Mouse (Mus musculus): Measurements from ENCODE around the gene Notch2. TPM values are rescaled to one million over a fixed set of nuclear protein-coding genes. Genes with fewer than 3 reads are reported as not detected.

Notch2 gene
- polyA plus RNA-seq (2012), result not detected in 2 replicates

DNA sequence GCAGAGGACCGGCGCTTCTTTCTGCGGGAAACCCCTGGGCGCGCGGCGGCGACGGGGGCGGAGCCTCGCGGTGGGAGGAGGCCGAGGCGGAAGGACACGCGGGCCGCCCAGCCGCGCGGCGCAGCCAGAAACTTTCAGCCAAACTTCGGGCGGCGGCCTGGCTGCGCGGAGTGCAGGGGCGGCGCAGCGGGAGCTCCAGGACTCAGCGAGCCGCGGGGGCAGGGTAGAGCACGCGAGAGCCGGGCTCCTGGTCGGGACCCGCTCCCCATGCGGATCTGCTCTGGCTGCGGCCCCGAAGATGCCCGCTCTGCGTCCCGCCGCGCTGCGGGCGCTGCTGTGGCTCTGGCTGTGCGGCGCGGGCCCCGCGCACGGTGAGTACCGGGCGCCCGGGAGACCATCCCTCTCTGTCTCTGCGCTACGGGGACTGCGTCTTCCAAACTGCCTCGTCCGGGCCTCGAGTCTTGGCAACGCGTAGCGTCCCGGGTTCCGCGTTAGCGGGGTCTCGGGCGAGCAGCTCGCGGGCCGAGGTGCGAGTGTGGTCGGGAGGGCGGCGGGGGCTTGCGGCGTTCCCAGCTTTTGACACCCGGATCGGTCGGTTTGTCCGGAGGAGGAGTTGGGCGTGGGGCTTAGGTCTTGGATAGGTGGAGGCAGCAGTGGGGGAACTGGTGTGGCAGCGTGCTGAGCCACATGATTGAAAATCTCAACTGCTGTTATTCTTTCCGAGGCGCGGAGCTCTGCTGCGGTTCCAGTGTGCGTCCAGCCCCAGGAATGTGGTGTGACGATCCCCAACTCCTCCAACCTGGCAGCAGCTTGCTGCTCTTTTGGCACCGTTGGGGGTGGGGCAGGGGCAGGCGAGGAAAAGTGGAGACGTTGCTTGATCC lies at the start of gene Notch2:
Gene Notch2 (plus strand): TSS at position 127 of the 881 bp plus-strand sequence.
- no peak for TF ChIP-seq GATA1 (IDR thresholded peaks at IDR 0.05; ENCODE audit: low read length)

- no peak for TF ChIP-seq GATA1 (IDR thresholded peaks at IDR 0.05; ENCODE audit: low read length)
Observed at GRCm38 (mm10) chr3:97964878-97965353, 48.4 kb upstream of the Notch2 start.

DNA sequence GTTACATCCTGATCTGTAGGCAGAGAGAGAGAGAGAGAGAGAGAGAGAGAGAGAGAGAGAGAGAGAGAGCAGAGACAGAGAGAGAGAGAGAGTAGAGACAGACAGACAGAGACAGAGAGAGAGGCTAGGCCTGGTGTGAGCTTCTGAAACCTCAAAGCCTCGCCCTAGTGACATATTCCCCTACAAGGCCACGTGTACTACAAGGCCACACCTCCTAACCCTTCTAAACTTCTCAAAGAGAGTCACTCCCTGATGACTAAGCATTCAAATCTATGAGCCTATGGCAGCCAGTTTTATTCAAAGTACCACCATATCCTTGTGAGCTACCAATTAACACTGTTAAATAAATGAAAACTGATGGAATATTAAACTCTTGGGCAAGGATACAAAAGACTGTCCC lies 45.7 kb upstream of the Notch2 start:
- no peak for TF ChIP-seq GATA1 (IDR thresholded peaks at IDR 0.05; ENCODE audit: low read length)

- TF ChIP-seq GATA1 (IDR thresholded peaks at IDR 0.05; ENCODE audit: low read length), result no peak
Observed at GRCm38 (mm10) chr3:97968191-97968590, 45.1 kb upstream of the Notch2 start.

DNA sequence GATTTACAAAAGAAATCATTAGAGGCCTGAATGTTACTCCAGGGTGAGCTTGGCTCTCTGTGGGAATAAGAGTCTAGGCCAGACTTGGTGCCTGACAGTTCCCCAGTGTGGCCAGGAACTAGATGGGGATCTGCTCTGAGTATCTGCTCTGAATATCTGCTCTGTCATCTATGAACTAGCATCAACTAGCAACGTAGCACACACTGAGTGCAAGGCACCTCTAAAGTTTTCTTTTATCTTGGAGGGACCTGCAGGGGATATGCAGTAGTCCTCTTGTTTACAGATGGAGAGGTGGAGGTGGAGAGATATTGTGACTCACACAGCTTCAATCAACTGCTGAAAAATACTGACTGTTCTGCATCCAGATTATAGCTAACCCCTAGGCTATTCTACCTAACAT lies 44.3 kb upstream of the Notch2 start:
- TF ChIP-seq GATA1 (IDR thresholded peaks at IDR 0.05; ENCODE audit: low read length), result no peak

- no peak for TF ChIP-seq GATA1 (IDR thresholded peaks at IDR 0.05; ENCODE audit: low read length)
Observed at GRCm38 (mm10) chr3:97971117-97971516, 42.2 kb upstream of the Notch2 start.

GRCm38 (mm10) chr3:97972200-97972599 lies 41.1 kb upstream of the Notch2 start:
- no peak for TF ChIP-seq GATA1 (IDR thresholded peaks at IDR 0.05; ENCODE audit: low read length)

DNA sequence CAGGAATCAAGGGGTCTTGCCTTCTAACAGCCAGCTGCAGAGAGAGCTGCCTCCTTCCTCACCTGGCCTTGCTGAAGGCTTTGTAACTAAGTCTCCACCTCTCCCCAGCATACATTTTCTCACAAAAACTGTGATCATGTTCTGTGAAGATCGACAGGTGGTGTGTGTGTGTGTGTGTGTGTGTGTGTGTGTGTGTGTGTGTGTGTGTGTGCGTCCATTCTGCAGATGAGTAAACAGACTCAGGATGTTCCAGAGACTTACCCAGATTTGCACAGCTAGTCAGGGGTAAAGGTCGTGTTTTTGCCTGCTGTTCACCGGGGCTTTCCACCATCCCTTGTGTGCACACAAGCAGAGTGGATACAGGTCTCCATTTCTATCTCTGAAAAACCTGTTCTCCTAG lies 40.6 kb upstream of the Notch2 start:
- no peak for TF ChIP-seq GATA1 (IDR thresholded peaks at IDR 0.05; ENCODE audit: low read length)

- no peak for TF ChIP-seq GATA1 (IDR thresholded peaks at IDR 0.05; ENCODE audit: low read length)
Observed at GRCm38 (mm10) chr3:97973306-97973705, 40.0 kb upstream of the Notch2 start.

GRCm38 (mm10) chr3:97974197-97974770 lies 39.0 kb upstream of the Notch2 start:
- TF ChIP-seq GATA1 (IDR thresholded peaks at IDR 0.05; ENCODE audit: low read length), result no peak

- no peak for TF ChIP-seq GATA1 (IDR thresholded peaks at IDR 0.05; ENCODE audit: low read length)
Observed at GRCm38 (mm10) chr3:97976706-97977105, 36.6 kb upstream of the Notch2 start.

DNA sequence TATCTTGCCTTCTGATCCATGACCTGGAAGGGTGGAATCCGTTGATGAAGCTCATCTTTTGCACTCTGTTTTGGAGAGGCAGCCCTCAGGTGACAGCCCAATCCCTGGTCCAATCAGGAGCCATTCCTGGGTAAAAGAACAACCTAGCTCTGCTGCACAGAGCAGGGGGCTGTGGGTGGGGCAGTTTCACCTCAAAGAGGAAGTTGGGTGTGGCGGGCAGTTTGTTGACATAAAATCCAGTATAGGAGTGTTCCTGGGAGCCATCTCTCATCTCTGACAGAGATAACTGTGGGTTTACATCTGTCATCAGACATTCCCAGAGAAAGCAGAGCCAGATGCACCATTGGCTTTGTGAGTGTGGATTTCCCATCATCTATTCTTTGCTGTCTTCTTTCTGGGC lies 34.6 kb upstream of the Notch2 start:
- TF ChIP-seq GATA1 (IDR thresholded peaks at IDR 0.05; ENCODE audit: low read length), result no peak

DNA sequence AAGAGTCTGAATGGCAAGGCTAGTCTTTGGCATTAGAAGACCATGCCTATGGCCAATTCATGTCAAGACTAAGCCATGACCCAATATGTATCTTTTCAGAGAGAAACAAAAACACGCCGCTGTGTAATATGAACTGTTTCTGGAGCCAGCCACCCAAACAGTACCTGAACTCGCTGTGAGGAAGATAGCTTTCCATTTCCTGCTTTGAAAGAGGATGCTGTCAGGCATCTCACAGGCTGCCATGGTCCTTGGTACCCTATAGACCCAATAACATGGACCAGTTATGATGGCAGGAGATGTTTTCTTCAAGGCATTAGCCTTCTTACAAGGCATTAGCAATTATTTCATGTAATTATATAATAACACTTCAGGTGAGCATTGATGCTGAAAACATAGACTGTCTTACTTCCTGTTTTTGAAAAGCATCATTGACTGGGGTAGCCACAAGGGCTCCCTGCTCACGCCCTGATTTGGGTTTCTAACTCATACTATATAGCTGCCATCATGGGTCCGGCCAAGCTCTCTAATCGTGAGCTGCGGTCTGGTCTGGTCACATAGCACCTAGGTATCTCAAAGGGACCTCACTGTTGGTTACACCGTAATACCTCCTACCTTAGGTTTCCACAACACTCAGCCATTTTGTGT lies 32.5 kb upstream of the Notch2 start:
- no peak for TF ChIP-seq GATA1 (IDR thresholded peaks at IDR 0.05; ENCODE audit: low read length)

GRCm38 (mm10) chr3:97981376-97981906 lies 31.9 kb upstream of the Notch2 start:
- TF ChIP-seq GATA1 (IDR thresholded peaks at IDR 0.05; ENCODE audit: low read length), result no peak

DNA sequence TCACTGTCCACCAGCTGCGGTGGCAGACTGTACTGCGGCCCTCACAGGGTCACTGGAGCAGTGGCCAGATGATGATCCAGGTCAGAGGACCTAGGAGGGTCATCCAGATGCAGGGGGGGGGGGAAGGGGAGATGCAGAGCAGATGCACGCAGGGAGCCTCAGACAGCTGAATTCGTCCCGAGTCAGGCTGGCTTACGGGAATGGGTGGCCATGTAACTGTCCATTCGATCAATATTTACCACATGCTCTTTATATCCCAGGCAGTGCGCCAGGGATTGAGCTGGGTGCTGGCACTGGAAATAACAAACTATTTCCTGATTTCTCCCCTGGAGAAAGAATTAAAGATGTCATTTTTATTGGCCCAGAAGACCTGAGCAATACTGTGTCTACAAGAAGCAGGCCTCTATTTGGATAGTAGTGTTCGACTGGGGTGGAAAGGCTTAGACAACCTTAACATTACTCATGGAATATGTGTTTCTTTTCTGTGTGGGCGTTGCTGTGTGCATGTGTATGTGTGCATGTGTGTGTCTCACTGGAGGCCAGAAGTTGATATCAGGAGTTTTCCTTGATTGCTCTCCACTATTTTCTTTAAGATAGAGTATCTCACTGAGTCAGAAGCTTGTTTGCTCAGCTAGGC lies 28.3 kb upstream of the Notch2 start:
- TF ChIP-seq GATA1 (IDR thresholded peaks at IDR 0.05; ENCODE audit: low read length), result no peak

GRCm38 (mm10) chr3:97985691-97986090 lies 27.6 kb upstream of the Notch2 start:
- no peak for TF ChIP-seq GATA1 (IDR thresholded peaks at IDR 0.05; ENCODE audit: low read length)
